ENCODE assay signal across 9 mouse cellular contexts in the genomic region with DNA sequence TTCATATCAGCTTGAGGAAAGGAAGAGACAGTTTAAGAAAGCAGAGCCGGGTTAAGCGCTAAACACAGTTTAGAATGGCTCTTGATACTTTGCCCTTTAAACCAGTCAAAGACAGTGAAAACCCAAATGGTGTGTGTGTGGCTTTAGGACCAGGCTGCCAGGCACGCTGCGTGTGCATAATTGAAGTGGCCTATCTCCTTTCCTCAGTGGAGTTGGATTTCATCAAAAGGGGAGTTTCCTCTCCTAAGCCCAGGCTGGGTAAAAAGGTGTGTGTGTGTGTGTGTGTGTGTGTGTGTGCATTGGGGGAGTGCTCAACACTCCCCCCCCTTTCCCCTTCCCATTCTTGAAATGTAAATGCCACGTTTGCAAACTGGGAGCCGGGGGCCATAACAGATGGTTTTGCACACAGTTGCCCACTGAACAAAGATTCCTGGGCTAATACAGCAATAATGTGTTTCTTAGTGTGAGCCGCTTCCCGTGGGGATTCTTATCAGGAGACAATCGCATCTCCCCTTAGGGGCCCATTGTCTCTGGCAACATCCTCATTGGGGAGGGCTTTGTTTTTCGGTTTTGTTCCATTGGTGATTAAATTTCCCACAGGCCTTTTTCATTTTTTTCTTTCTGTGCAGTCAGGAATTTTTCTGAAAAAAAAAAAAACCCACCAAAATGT. TPM values are rescaled to one million over a fixed set of nuclear protein-coding genes. Genes with fewer than 3 reads are reported as not detected.
DNase-seq lines count a peak whose midpoint lies in the region; ATAC-seq and TF ChIP-seq lines count a peak whose summit lies in the region.
"Had no signal": no experiment of that assay in that cellular context is flagged by ENCODE, and none has a peak within 500 bp of the region (broad histone marks: within the 10 kb centered on the region; RNA-seq: fewer than 3 reads in every experiment).

No protein-coding gene starts in this region.

- no peak for TF ChIP-seq POLR2A in olfactory bulb, adult 2 months (IDR thresholded peaks at IDR 0.05; ENCODE audit: insufficient read depth, low read depth, low read length)

- no peak for TF ChIP-seq CTCF in olfactory bulb, adult 2 months (IDR thresholded peaks at IDR 0.05; ENCODE audit: insufficient read depth, low read depth, low read length)

- H3K9ac ChIP-seq in lung, embryonic 15.5 days, result no peak overlapping the region

- 19% methylated on average over 10 of the region's 10 CpGs for WGBS in lung, embryonic 15.5 days
- 15% methylated on average over 10 of the region's 10 CpGs for WGBS in heart, embryonic 10.5 days
- 28% methylated on average over 10 of the region's 10 CpGs for whole genome bisulfite sequencing in olfactory bulb, adult 2 months

- ATAC-seq in lung, embryonic 15.5 days (ENCODE audit: borderline replicate concordance, extremely low read depth, low FRiP score, low TSS enrichment), result no peak
- no peak for ATAC-seq in megakaryocyte progenitor cell, adult 5-6 weeks (replicated peaks; ENCODE audit: poor library complexity)
- ATAC-seq in cerebellum, adult (ENCODE audit: insufficient number of reproducible peaks, low FRiP score, low TSS enrichment), result no peak

- no peaks in the 10 kb centered on the region for H3K36me3 ChIP-seq in lung, embryonic 15.5 days
- no peaks in the 10 kb centered on the region for H3K36me3 ChIP-seq in heart, embryonic 10.5 days

- H3K9me3 ChIP-seq in lung, embryonic 15.5 days, result no peaks in the 10 kb centered on the region
- H3K9me3 ChIP-seq in heart, embryonic 10.5 days, result no peaks in the 10 kb centered on the region

- peaks cover 35% of the 10 kb centered on the region for H3K4me1 ChIP-seq in lung, embryonic 15.5 days
- peaks cover 30% of the 10 kb centered on the region for H3K4me1 ChIP-seq in heart, embryonic 10.5 days
- peaks cover 18% of the 10 kb centered on the region for H3K4me1 ChIP-seq in olfactory bulb, adult 2 months (ENCODE audit: control insufficient read depth, insufficient read depth, low read length)

- peaks cover 13% of the 10 kb centered on the region for H3K27me3 ChIP-seq in lung, embryonic 15.5 days
- peaks cover 86% of the 10 kb centered on the region for H3K27me3 ChIP-seq in heart, embryonic 10.5 days (ENCODE audit: insufficient read depth, poor library complexity, severe bottlenecking)

- peak overlapping the region; percentile 11 for H3K4me3 ChIP-seq in lung, embryonic 15.5 days
- H3K4me3 ChIP-seq in heart, embryonic 10.5 days, result peak overlapping the region; percentile 27
- H3K4me3 ChIP-seq in olfactory bulb, adult 2 months (ENCODE audit: insufficient read depth, low read depth, low read length), result peak overlapping the region; percentile 40

- no peak for DNase-seq in lung, adult 18-20 months
- DNase-seq in heart, embryonic 10.5 days (ENCODE audit: low spot score), result peak; percentile 50
- DNase-seq in kidney, postnatal 14 days, result peak; percentile 43
- no peak for DNase-seq in B cell, adult 2 months
- DNase-seq: thymus, postnatal 25 days had no signal

- H3K27ac ChIP-seq in lung, embryonic 15.5 days, result peak overlapping the region; percentile 82
- H3K27ac ChIP-seq in heart, embryonic 10.5 days, result no peak overlapping the region
- peak overlapping the region; percentile 25; the same call in 1 of the 2 replicates for H3K27ac ChIP-seq in olfactory bulb, adult 2 months (ENCODE audit: insufficient read depth, low read depth, low read length)

- peak overlapping the region; percentile 91 for H3K4me2 ChIP-seq in lung, embryonic 15.5 days

RNA-seq across cellular contexts. Expression of gene Limch1, which starts 2.3 kb away (rescaled TPM):
- polyA plus RNA-seq in lung, embryonic 15.5 days (2015; fragmentation: Nextera tagmentation; extraction: Ambion mirVana), result 74.0 and 77.2 TPM in 2 replicates
- polyA plus RNA-seq in heart, embryonic 10.5 days (2016; fragmentation: Nextera tagmentation; extraction: Ambion mirVana), result 20.8 and 30.1 TPM in 2 replicates
- polyA plus RNA-seq in olfactory bulb, adult 2 months (2012; ENCODE audit: insufficient read depth, insufficient read length, low replicate concordance, missing spikeins), result not detected in 2 replicates
- total RNA-seq in megakaryocyte progenitor cell, adult 5-6 weeks (2015), result not detected in 2 replicates
- not detected in 2 replicates for total RNA-seq in megakaryocyte progenitor cell, adult 5-6 weeks (2017)

Comparison
In these comparisons a context has a peak if more than half of its experiments do, and no peak if none do; other contexts are left out.
1. DNase-seq: peak in heart, embryonic 10.5 days (single experiment) and kidney, postnatal 14 days (single experiment); none in lung, adult 18-20 months (0 of 2) and B cell, adult 2 months (0 of 2).
2. Peak in every context shown above with its lines, with median percentiles within 50 percentile points of each other: H3K4me3 ChIP-seq.